Mouse (Mus musculus): ENCODE measurements around the gene Sfmbt2.

Sfmbt2 gene

GRCm38 (mm10) chr2:10558816-10559215 is 188.5 kb downstream of the Sfmbt2 start:
- DNase-seq (ENCODE audit: low read depth, low spot score) = no peak

DNA sequence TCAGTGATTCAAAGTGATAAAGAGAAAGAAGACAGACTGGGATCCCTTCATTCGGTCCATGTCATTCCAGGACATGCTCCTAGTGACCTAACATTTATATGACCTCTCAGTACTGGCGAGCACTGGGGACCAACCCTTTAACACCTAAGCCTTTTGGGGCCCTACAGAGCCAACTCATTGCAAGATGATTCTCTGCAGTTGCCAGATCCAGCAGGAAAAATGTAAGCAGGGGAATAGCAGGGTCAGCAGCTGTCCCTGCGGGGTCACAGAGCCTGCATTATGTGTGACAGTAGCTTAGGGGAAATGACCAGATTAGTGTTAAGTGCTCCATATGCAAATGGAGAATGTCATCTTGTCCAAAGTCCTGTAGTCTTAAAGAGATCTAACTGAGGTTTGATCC is 195.2 kb downstream of the Sfmbt2 start:
- no peak for DNase-seq (ENCODE audit: low read depth, low spot score)

DNA sequence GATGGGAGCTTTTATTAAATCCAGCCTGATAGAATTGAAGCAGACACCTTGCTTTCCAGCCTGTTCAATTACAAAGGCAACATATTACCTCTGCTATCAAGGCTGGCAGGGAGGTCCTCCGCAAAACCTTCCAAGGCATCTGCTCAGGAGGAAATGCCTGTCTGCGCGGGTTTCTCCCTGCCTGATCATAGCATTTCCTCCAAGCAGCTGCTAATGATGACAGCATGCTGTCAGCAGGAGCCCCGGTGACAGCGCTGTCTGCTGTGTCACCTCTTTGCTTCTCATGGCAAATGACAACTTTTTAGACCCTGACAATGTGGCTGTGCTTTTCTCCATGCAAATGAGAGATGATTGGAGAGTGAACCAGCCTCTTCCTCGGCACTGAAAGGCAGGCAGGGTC is 199.1 kb downstream of the Sfmbt2 start:
- DNase-seq (ENCODE audit: low read depth, low spot score) = no peak

DNA sequence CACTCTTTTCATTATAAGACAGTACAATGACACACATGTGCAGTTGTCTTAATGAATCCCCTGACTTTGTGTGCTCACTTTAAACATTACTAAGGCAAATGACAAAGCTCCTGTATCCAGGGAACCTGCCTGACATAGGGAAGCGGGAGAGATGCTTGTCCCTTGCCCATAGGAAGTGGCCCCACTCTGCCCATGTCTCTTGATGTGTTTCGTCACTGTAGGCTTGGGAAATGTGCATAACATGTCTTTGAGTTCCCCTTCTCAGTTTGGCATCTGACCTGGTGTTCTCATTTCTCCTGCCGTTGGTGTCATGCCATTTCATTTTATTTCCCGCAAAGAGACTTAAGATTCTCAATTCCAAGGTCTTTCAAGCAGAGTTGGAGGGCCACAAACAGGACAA is 202.0 kb downstream of the Sfmbt2 start:
- no peak for DNase-seq (ENCODE audit: low read depth, low spot score)

DNA sequence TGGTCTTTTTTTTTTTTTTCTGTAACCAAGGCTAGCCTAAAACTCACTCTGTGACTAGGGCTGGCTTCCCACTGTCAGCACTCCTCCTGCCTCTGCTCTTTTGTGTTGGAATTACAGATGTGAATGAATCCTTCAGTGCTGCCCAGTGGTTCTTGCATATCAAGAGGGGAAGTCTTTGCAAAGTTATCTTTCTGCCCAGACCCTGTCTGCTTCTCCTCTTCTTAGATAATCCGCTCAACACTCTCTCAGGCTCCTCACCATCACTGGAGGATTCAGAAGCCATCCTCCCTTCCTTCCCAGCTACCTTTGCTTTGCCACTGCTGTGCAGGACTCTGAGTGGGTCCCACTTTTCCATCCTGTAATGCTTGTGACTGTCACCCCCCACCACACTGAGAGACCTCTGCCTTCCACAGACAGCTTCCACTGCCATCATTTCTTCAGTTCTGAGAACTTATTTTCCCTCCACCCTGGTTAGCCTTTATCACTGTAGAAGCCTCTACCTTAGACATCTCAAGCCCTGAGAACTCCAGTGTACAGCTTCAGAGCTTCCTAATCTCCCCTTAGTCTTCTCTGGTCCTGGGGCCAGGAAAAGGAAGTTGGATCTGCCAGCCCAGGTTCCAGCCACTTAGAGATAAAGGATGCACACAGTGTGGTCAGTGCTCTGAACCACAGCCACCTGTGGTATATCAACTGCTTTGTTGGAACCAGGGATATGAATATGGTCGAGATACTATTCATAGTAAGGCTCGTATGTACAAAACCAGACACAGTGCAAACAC is 205.8 kb downstream of the Sfmbt2 start:
- no peak for DNase-seq (ENCODE audit: low read depth, low spot score)

DNA sequence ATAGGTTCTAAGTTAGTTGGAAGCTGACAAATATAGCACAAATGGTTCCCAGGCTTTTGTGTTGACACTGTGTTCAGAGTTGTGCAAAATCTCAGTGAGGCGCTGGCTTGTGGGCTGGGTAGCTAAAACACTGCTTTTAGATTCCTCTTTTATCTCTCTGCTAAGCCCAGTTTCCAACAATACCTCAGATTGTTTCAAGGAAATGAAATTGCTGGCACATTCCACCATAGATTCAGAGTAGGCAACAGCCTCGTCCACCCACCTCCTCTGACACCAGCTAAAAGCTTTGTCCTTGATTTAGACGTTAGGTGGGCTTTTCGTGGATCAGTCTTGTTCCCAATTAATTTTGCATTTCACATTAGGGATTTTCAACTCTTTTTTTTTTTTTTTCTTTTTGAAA is 212.4 kb downstream of the Sfmbt2 start:
- DNase-seq (ENCODE audit: low read depth, low spot score) = no peak

- DNase-seq (ENCODE audit: low read depth, low spot score) = no peak
These were observed 212.8 kb downstream of the Sfmbt2 start for GRCm38 (mm10) chr2:10583103-10583502.

GRCm38 (mm10) chr2:10591310-10591709 is 221.0 kb downstream of the Sfmbt2 start:
- DNase-seq (ENCODE audit: low read depth, low spot score) = no peak

- no peak for DNase-seq (ENCODE audit: low read depth, low spot score)
These were observed 245.2 kb downstream of the Sfmbt2 start for GRCm38 (mm10) chr2:10615500-10615899.

All from A20 (cell line).